ENCODE assay signal across 21 mouse cellular contexts in genomic region chr15:6666072-6666471, GRCm38 (mm10). TPM values are rescaled to one million over a fixed set of nuclear protein-coding genes. Genes with fewer than 3 reads are reported as not detected.
DNase-seq lines count a peak whose midpoint lies in the region; ATAC-seq and TF ChIP-seq lines count a peak whose summit lies in the region.
"Had no signal": no experiment of that assay in that cellular context is flagged by ENCODE, and none has a peak within 500 bp of the region (broad histone marks: within the 10 kb centered on the region; RNA-seq: fewer than 3 reads in every experiment).

No protein-coding gene starts in this region.

- no peak overlapping the region for H3K9ac ChIP-seq in liver, embryonic 11.5 days (ENCODE audit: low read depth, low read length)
- no peak overlapping the region for H3K9ac ChIP-seq in intestine, embryonic 16.5 days (ENCODE audit: low read depth, low read length)
- H3K9ac ChIP-seq: hindbrain, embryonic 14.5 days; limb, embryonic 12.5 days; liver, embryonic 15.5 days had no signal

- H3K4me3 ChIP-seq in liver, embryonic 11.5 days (ENCODE audit: low read depth, low read length), result no peak overlapping the region
- no peak overlapping the region for H3K4me3 ChIP-seq in testis, adult 2 months (ENCODE audit: control insufficient read depth, low read depth, low read length)
- H3K4me3 ChIP-seq in thymus, adult 2 months (ENCODE audit: control insufficient read depth, insufficient read depth, low read length), result no peak overlapping the region
- H3K4me3 ChIP-seq in intestine, embryonic 16.5 days (ENCODE audit: low read length), result no peak overlapping the region
- H3K4me3 ChIP-seq: gastrocnemius, adult 2 months; limb, embryonic 12.5 days; liver, embryonic 15.5 days; midbrain, embryonic 10.5 days had no signal

- H3K27me3 ChIP-seq in liver, embryonic 11.5 days (replicated peaks; ENCODE audit: control insufficient read depth, insufficient read depth, low read length), result no peaks in the 10 kb centered on the region
- no peaks in the 10 kb centered on the region for H3K27me3 ChIP-seq in testis, adult 2 months (ENCODE audit: control insufficient read depth, insufficient read depth, low read length)
- H3K27me3 ChIP-seq in thymus, adult 2 months (ENCODE audit: control insufficient read depth, insufficient read depth, low read length), result no peaks in the 10 kb centered on the region
- H3K27me3 ChIP-seq in intestine, embryonic 16.5 days (replicated peaks; ENCODE audit: control insufficient read depth, insufficient read depth, low read length), result no peaks in the 10 kb centered on the region
- H3K27me3 ChIP-seq: limb, embryonic 12.5 days; liver, embryonic 15.5 days had no signal

- H3K4me2 ChIP-seq in liver, embryonic 11.5 days, result no peak overlapping the region
- H3K4me2 ChIP-seq in intestine, embryonic 16.5 days (ENCODE audit: low read depth, low read length), result no peak overlapping the region
- H3K4me2 ChIP-seq: hindbrain, embryonic 14.5 days; limb, embryonic 12.5 days; liver, embryonic 15.5 days had no signal

- DNase-seq in embryo, embryonic 10 days (ENCODE audit: low spot score), result peak; percentile 19
- no peak for DNase-seq in embryo, embryonic 11 days
- no peak for DNase-seq in liver, embryonic 11.5 days (ENCODE audit: low spot score)
- no peak for DNase-seq in liver
- DNase-seq in testis, postnatal 10 days (ENCODE audit: low spot score), result no peak
- no peak for DNase-seq in thymus, adult 2 months
- DNase-seq: adrenal gland, adult 2 months; cerebellum, adult 11 months; cerebellum, postnatal 10 days; gastrocnemius, adult 2 months; kidney, adult 8-10 months; kidney, postnatal 14 days; layer of hippocampus, postnatal 36 days had no signal

- H3K9me3 ChIP-seq in liver, embryonic 11.5 days (ENCODE audit: control insufficient read depth, low read length), result no peaks in the 10 kb centered on the region
- no peaks in the 10 kb centered on the region for H3K9me3 ChIP-seq in intestine, embryonic 16.5 days (ENCODE audit: control insufficient read depth, low read length)
- H3K9me3 ChIP-seq: limb, embryonic 12.5 days; liver, embryonic 15.5 days; midbrain, embryonic 10.5 days had no signal

- no peak for TF ChIP-seq POLR2A in testis, adult 2 months (IDR thresholded peaks at IDR 0.05; ENCODE audit: control insufficient read depth, low read depth, low read length)
- TF ChIP-seq POLR2A in thymus, adult 2 months (IDR thresholded peaks at IDR 0.05; ENCODE audit: control insufficient read depth, extremely low read depth, insufficient read depth, low read length, poor library complexity), result no peak

- 48% methylated on average over 5 of the region's 5 CpGs for WGBS in liver, embryonic 11.5 days
- 73% methylated on average over 5 of the region's 5 CpGs for WGBS in thymus, adult 2 months
- 33% methylated on average over 5 of the region's 5 CpGs for WGBS in intestine, embryonic 16.5 days

- no peak for TF ChIP-seq CTCF in testis, adult 2 months (IDR thresholded peaks at IDR 0.05; ENCODE audit: control insufficient read depth, insufficient read depth, insufficient replicate concordance, low read depth, low read length)
- TF ChIP-seq CTCF in thymus, adult 2 months (IDR thresholded peaks at IDR 0.05; ENCODE audit: borderline replicate concordance, control insufficient read depth, extremely low read depth, insufficient read depth, low read length, poor library complexity), result no peak

- H3K4me1 ChIP-seq in liver, embryonic 11.5 days (replicated peaks; ENCODE audit: control insufficient read depth, insufficient read depth, low read length), result peaks cover 13% of the 10 kb centered on the region
- no peaks in the 10 kb centered on the region for H3K4me1 ChIP-seq in testis, adult 2 months (ENCODE audit: control insufficient read depth, insufficient read depth, low read length)
- no peaks in the 10 kb centered on the region for H3K4me1 ChIP-seq in thymus, adult 2 months (replicated peaks; ENCODE audit: control insufficient read depth, insufficient read depth, low read length)
- H3K4me1 ChIP-seq in intestine, embryonic 16.5 days (ENCODE audit: control insufficient read depth, insufficient read depth, low read length), result no peaks in the 10 kb centered on the region
- H3K4me1 ChIP-seq: limb, embryonic 12.5 days had no signal

- H3K36me3 ChIP-seq in liver, embryonic 11.5 days (ENCODE audit: control insufficient read depth, insufficient read depth, low read length), result no peaks in the 10 kb centered on the region
- no peaks in the 10 kb centered on the region for H3K36me3 ChIP-seq in testis, adult 2 months (ENCODE audit: control insufficient read depth, insufficient read depth, low read length)
- H3K36me3 ChIP-seq in thymus, adult 2 months (ENCODE audit: control insufficient read depth, insufficient read depth, low read length), result peaks cover 26% of the 10 kb centered on the region
- H3K36me3 ChIP-seq in intestine, embryonic 16.5 days (ENCODE audit: control insufficient read depth, insufficient read depth, low read length), result no peaks in the 10 kb centered on the region
- H3K36me3 ChIP-seq: limb, embryonic 12.5 days; liver, embryonic 15.5 days; midbrain, embryonic 10.5 days had no signal

- 0 out of 2 replicates have a peak, but pooled peaks have one; percentile 12 for ATAC-seq in liver, embryonic 11.5 days (replicated peaks; ENCODE audit: low FRiP score)
- ATAC-seq in intestine, embryonic 16.5 days, result no peak
- ATAC-seq: CD4-positive, CD25-positive, alpha-beta regulatory T cell, adult 4 months had no signal

- H3K27ac ChIP-seq in liver, embryonic 11.5 days (ENCODE audit: low read depth, low read length), result no peak overlapping the region
- H3K27ac ChIP-seq in testis, adult 2 months (ENCODE audit: control insufficient read depth, insufficient read depth, low read depth, low read length), result peak overlapping the region; percentile 17; the same call in 1 of the 2 replicates
- no peak overlapping the region for H3K27ac ChIP-seq in thymus, adult 2 months (ENCODE audit: control insufficient read depth, insufficient read depth, low read length)
- no peak overlapping the region for H3K27ac ChIP-seq in intestine, embryonic 16.5 days (ENCODE audit: low read length)
- H3K27ac ChIP-seq: gastrocnemius, adult 2 months; hindbrain, embryonic 14.5 days; limb, embryonic 12.5 days; liver, embryonic 15.5 days; macrophage; midbrain, embryonic 10.5 days had no signal

RNA-seq across cellular contexts. Expression of gene Rictor, which starts 42.1 kb away (rescaled TPM):
- 31.6 and 33.3 TPM in 2 replicates for polyA plus RNA-seq in liver, embryonic 11.5 days (2014; fragmentation: Nextera tagmentation; extraction: Ambion mirVana)
- polyA plus RNA-seq in testis, adult 2 months (2012; rRNA removed), result 4.2 and 5.4 TPM in 2 replicates
- polyA plus RNA-seq in thymus, adult 2 months (2012; rRNA removed), result 23.5 and 23.7 TPM in 2 replicates
- polyA plus RNA-seq in intestine, embryonic 16.5 days (2015; fragmentation: Nextera tagmentation; extraction: Ambion mirVana), result 32.8 and 33.0 TPM in 2 replicates
